Mouse (Mus musculus): ENCODE results near the gene Gm10272. TPM values are rescaled to one million over a fixed set of nuclear protein-coding genes. Genes with fewer than 3 reads are reported as not detected.
A peak's percentile ranks its signal among the peaks of the same experiment; 100 is the strongest.

Gene Gm10272
- total and polyA plus RNA-seq, 3 experiments, result not detected

DNA sequence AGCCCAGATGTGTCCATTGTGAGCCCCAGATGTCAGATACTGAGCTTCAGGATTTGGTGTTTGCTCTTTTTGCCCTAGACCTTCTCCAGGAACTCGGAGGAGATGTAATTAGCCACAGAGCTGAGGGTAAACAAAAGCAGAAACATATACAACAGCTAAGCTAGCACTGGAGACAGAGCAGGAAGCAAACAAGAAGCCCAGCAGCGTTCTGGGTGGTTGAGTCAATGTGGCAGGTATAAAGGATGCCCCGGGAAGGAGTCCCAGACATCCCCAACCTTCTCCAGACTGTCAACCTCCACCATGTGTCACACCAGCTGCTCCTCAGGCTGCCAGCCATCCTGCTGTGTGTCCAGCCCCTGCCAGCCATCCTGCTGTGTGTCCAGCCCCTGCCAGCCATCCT lies 19.8 kb downstream of the Gm10272 start, which contains the start of gene Gm10100:
Gm10100 (plus strand) TSS at position 301 of the 400 bp plus-strand sequence.
- H3K79me2 ChIP-seq (ENCODE audit: control insufficient read depth, insufficient read depth, low read length, poor library complexity), result no peaks in the 10 kb centered on the region
- no peak within 1 kb of the TSS for H3K9ac ChIP-seq (ENCODE audit: control insufficient read depth, low read depth, low read length, poor library complexity, severe bottlenecking)
- DNase-seq (ENCODE audit: low read depth, low spot score), result no peak
- H3K36me3 ChIP-seq (ENCODE audit: control insufficient read depth in 1 of 2, insufficient read depth in 2 of 2, low read length in 2 of 2), result no peaks in the 10 kb centered on the region
- no peaks in the 10 kb centered on the region for H3K9me3 ChIP-seq (replicated peaks; ENCODE audit: insufficient read depth, low read length)
- no peaks in the 10 kb centered on the region for H3K4me1 ChIP-seq (ENCODE audit: control insufficient read depth in 1 of 2, insufficient read depth in 2 of 2, low read length in 2 of 2)
- peaks cover 0 to under 1% of the 10 kb centered on the region in 2 experiments; a peak in 1 of 4 replicates for H3K27me3 ChIP-seq (ENCODE audit: control insufficient read depth in 1 of 2, insufficient read depth in 2 of 2, low read length in 2 of 2)
- no peak within 1 kb of the TSS for H3K27ac ChIP-seq (ENCODE audit: control insufficient read depth, low read depth, low read length)
- no peak for TF ChIP-seq UBTF (IDR thresholded peaks at IDR 0.05; ENCODE audit: borderline replicate concordance, insufficient read depth, low read depth, low read length)
- H3K4me3 ChIP-seq (ENCODE audit: control insufficient read depth in 1 of 2, insufficient read depth in 1 of 2, low read depth in 2 of 2, low read length in 2 of 2), result no peak within 1 kb of the TSS

DNA sequence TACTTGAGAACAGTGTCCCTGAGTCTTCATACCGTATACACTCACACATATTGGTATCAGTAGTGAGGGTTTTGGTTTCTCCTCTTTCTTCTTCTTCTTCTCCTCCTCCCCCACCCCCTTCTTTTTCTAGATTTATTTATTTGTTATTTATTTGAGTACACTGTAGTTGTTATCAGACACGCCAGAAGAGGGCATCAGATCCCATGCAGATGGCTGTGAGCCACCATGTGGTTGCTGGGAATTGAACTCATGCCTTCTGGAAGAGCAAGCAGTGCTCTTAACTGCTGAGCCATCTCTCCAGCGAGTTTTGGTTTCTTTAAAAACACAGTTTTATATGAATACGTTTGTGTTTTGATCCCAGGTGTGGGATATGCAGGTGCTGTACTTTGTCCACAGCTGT lies 21.9 kb downstream of the Gm10272 start:
- no peak overlapping the region for H3K4me3 ChIP-seq (ENCODE audit: control insufficient read depth in 1 of 2, insufficient read depth in 1 of 2, low read depth in 2 of 2, low read length in 2 of 2)
- no peak overlapping the region for H3K27ac ChIP-seq (ENCODE audit: control insufficient read depth, low read depth, low read length)
- peak; percentile 30 for DNase-seq (ENCODE audit: low read depth, low spot score)
- H3K36me3 ChIP-seq (ENCODE audit: control insufficient read depth in 1 of 2, insufficient read depth in 2 of 2, low read length in 2 of 2), result no peaks in the 10 kb centered on the region
- H3K27me3 ChIP-seq (ENCODE audit: control insufficient read depth in 1 of 2, insufficient read depth in 2 of 2, low read length in 2 of 2), result peaks cover 5 to 9% of the 10 kb centered on the region in 2 experiments
- H3K9ac ChIP-seq (ENCODE audit: control insufficient read depth, low read depth, low read length, poor library complexity, severe bottlenecking), result no peak overlapping the region
- no peaks in the 10 kb centered on the region for H3K79me2 ChIP-seq (ENCODE audit: control insufficient read depth, insufficient read depth, low read length, poor library complexity)
- H3K4me1 ChIP-seq (ENCODE audit: control insufficient read depth in 1 of 2, insufficient read depth in 2 of 2, low read length in 2 of 2), result no peaks in the 10 kb centered on the region
- H3K9me3 ChIP-seq (replicated peaks; ENCODE audit: insufficient read depth, low read length), result no peaks in the 10 kb centered on the region
- TF ChIP-seq MYC (IDR thresholded peaks at IDR 0.05; ENCODE audit: low read depth, low read length) (peak; percentile 56; the same call in 1 of the 2 replicates), CTCF (IDR thresholded peaks at IDR 0.05 in 2 of 3, conservative IDR thresholded peaks at IDR 0.05 in 1 of 3; ENCODE audit: control insufficient read depth in 1 of 3, insufficient read depth in 1 of 3, low read depth in 2 of 3, low read length in 3 of 3, poor library complexity in 1 of 3, severe bottlenecking in 1 of 3) (peak in 2 of 3 experiments; percentile 38 to 46; a peak in 4 of 6 replicates), POLR2AphosphoS2 (IDR thresholded peaks at IDR 0.05; ENCODE audit: low read length) (no peak), RAD21 (IDR thresholded peaks at IDR 0.05; ENCODE audit: low read depth, low read length) (peak; percentile 14), SMC3 (IDR thresholded peaks at IDR 0.05; ENCODE audit: low read depth, low read length) (peak; percentile 37)

DNA sequence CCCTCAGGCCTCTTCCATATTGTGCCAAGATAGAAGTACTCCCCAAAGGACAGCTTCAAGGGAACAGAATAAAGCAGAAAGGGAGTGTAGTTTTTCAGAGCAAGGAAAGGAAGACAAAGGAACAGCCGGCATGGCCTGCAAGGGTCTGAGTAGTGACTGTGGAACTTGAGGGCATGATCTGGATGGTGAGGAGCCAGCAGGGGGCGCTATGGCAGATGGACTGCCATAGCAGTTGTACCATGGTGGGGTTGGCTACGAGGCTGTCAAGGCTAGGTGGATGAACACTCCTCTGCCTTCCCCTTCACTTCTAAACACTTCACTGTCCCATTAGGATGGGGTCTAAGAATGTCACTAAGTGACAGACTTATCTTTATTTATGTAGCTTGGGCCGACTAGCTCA lies 22.8 kb downstream of the Gm10272 start:
- Histone ChIP-seq H3K9ac (ENCODE audit: control insufficient read depth, low read depth, low read length, poor library complexity, severe bottlenecking) (no peak overlapping the region), H3K79me2 (ENCODE audit: control insufficient read depth, insufficient read depth, low read length, poor library complexity) (no peaks in the 10 kb centered on the region), H3K4me3 (ENCODE audit: control insufficient read depth in 1 of 2, insufficient read depth in 1 of 2, low read depth in 2 of 2, low read length in 2 of 2) (no peak overlapping the region), H3K27ac (ENCODE audit: control insufficient read depth, low read depth, low read length) (no peak overlapping the region), H3K27me3 (ENCODE audit: control insufficient read depth in 1 of 2, insufficient read depth in 2 of 2, low read length in 2 of 2) (peaks cover 5 to 10% of the 10 kb centered on the region in 2 experiments), H3K4me1 (ENCODE audit: control insufficient read depth in 1 of 2, insufficient read depth in 2 of 2, low read length in 2 of 2) (no peaks in the 10 kb centered on the region), H3K36me3 (ENCODE audit: control insufficient read depth in 1 of 2, insufficient read depth in 2 of 2, low read length in 2 of 2) (no peaks in the 10 kb centered on the region), H3K9me3 (replicated peaks; ENCODE audit: insufficient read depth, low read length) (no peaks in the 10 kb centered on the region)
- DNase-seq (ENCODE audit: low read depth, low spot score), result peak; percentile 51
- TF ChIP-seq ZC3H11A (IDR thresholded peaks at IDR 0.05; ENCODE audit: low read depth, low read length) (peak; percentile 17), RCOR1 (IDR thresholded peaks at IDR 0.05; ENCODE audit: low read depth, low read length) (no peak), RAD21 (IDR thresholded peaks at IDR 0.05; ENCODE audit: low read depth, low read length) (peak; percentile 26), SMC3 (IDR thresholded peaks at IDR 0.05; ENCODE audit: low read depth, low read length) (peak; percentile 62), CTCF (IDR thresholded peaks at IDR 0.05 in 2 of 3, conservative IDR thresholded peaks at IDR 0.05 in 1 of 3; ENCODE audit: control insufficient read depth in 1 of 3, insufficient read depth in 1 of 3, low read depth in 2 of 3, low read length in 3 of 3, poor library complexity in 1 of 3, severe bottlenecking in 1 of 3) (peak; percentile 74 to 91 (median 88))
